Mouse (Mus musculus): ENCODE measurements at regions not wholly inside any gene's neighbourhood (a gene's known extent, or its start where the extent isn't known, plus 50 kb on each side); places are given as distances from the start of the nearest gene placed in this dataset.
A peak's percentile ranks its signal among the peaks of the same experiment; 100 is the strongest.
"Not testable (repeated sequence)": the region's sequence is repeated elsewhere in the genome, so short reads cannot be mapped to it uniquely, and the experiment has no call there.

- Histone ChIP-seq H3K4me1 (ENCODE audit: control insufficient read depth, insufficient read depth, low read length) (no peaks in the 10 kb centered on the region), H3K27ac (ENCODE audit: insufficient read depth, low read length) (no peak overlapping the region), H3K4me3 (ENCODE audit: insufficient read depth, low read length) (no peak overlapping the region)
- TF ChIP-seq POLR2A (IDR thresholded peaks at IDR 0.05; ENCODE audit: low read depth, low read length) (no peak), CTCF (IDR thresholded peaks at IDR 0.05; ENCODE audit: borderline replicate concordance, insufficient read depth, low read length) (no peak)
These were observed 204.7 kb upstream of the Pclo start for GRCm38 (mm10) chr5:14309981-14310380.

GRCm38 (mm10) chr5:14311729-14312128 is 203.0 kb upstream of the Pclo start:
- no peak for TF ChIP-seq CTCF (IDR thresholded peaks at IDR 0.05; ENCODE audit: borderline replicate concordance, insufficient read depth, low read length)
- TF ChIP-seq POLR2A (IDR thresholded peaks at IDR 0.05; ENCODE audit: low read depth, low read length) = no peak
- Histone ChIP-seq H3K4me1 (ENCODE audit: control insufficient read depth, insufficient read depth, low read length) (no peaks in the 10 kb centered on the region), H3K4me3 (ENCODE audit: insufficient read depth, low read length) (no peak overlapping the region), H3K27ac (ENCODE audit: insufficient read depth, low read length) (no peak overlapping the region)

- no peak overlapping the region for H3K27ac ChIP-seq (ENCODE audit: insufficient read depth, low read length)
- TF ChIP-seq POLR2A (IDR thresholded peaks at IDR 0.05; ENCODE audit: low read depth, low read length) (no peak), CTCF (IDR thresholded peaks at IDR 0.05; ENCODE audit: borderline replicate concordance, insufficient read depth, low read length) (no peak)
- no peak overlapping the region for H3K4me3 ChIP-seq (ENCODE audit: insufficient read depth, low read length)
- H3K4me1 ChIP-seq (ENCODE audit: control insufficient read depth, insufficient read depth, low read length) = no peaks in the 10 kb centered on the region
These were observed 194.5 kb upstream of the Pclo start for GRCm38 (mm10) chr5:14320216-14320615.

GRCm38 (mm10) chr5:14322000-14322399 is 192.7 kb upstream of the Pclo start:
- Histone ChIP-seq H3K27ac (ENCODE audit: insufficient read depth, low read length) (no peak overlapping the region), H3K4me3 (ENCODE audit: insufficient read depth, low read length) (no peak overlapping the region), H3K4me1 (ENCODE audit: control insufficient read depth, insufficient read depth, low read length) (no peaks in the 10 kb centered on the region)
- TF ChIP-seq POLR2A (IDR thresholded peaks at IDR 0.05; ENCODE audit: low read depth, low read length) (no peak), CTCF (IDR thresholded peaks at IDR 0.05; ENCODE audit: borderline replicate concordance, insufficient read depth, low read length) (no peak)

GRCm38 (mm10) chr5:14360446-14360845 is 154.3 kb upstream of the Pclo start:
- H3K4me3 ChIP-seq (ENCODE audit: insufficient read depth, low read length) = no peak overlapping the region
- H3K4me1 ChIP-seq (ENCODE audit: control insufficient read depth, insufficient read depth, low read length) = no peaks in the 10 kb centered on the region
- TF ChIP-seq POLR2A (IDR thresholded peaks at IDR 0.05; ENCODE audit: low read depth, low read length) (no peak), CTCF (IDR thresholded peaks at IDR 0.05; ENCODE audit: borderline replicate concordance, insufficient read depth, low read length) (no peak)
- no peak overlapping the region for H3K27ac ChIP-seq (ENCODE audit: insufficient read depth, low read length)

- Histone ChIP-seq H3K4me1 (ENCODE audit: control insufficient read depth, insufficient read depth, low read length) (no peaks in the 10 kb centered on the region), H3K27ac (ENCODE audit: insufficient read depth, low read length) (no peak overlapping the region), H3K4me3 (ENCODE audit: insufficient read depth, low read length) (no peak overlapping the region)
- TF ChIP-seq POLR2A (IDR thresholded peaks at IDR 0.05; ENCODE audit: low read depth, low read length) = no peak
- peak; percentile 14; the same call in 1 of the 2 replicates for TF ChIP-seq CTCF (IDR thresholded peaks at IDR 0.05; ENCODE audit: borderline replicate concordance, insufficient read depth, low read length)
These were observed 125.4 kb upstream of the Pclo start for GRCm38 (mm10) chr5:14389184-14389890.

GRCm38 (mm10) chr5:14391793-14392192 is 122.9 kb upstream of the Pclo start:
- no peak for TF ChIP-seq POLR2A (IDR thresholded peaks at IDR 0.05; ENCODE audit: low read depth, low read length)
- TF ChIP-seq CTCF (IDR thresholded peaks at IDR 0.05; ENCODE audit: borderline replicate concordance, insufficient read depth, low read length) = no peak
- Histone ChIP-seq H3K4me3 (ENCODE audit: insufficient read depth, low read length) (no peak overlapping the region), H3K27ac (ENCODE audit: insufficient read depth, low read length) (no peak overlapping the region), H3K4me1 (ENCODE audit: control insufficient read depth, insufficient read depth, low read length) (no peaks in the 10 kb centered on the region)

GRCm38 (mm10) chr5:14403381-14403780 is 111.3 kb upstream of the Pclo start:
- not testable (repeated sequence) for H3K4me3 ChIP-seq (ENCODE audit: insufficient read depth, low read length); H3K27ac ChIP-seq (ENCODE audit: insufficient read depth, low read length); H3K4me1 ChIP-seq (ENCODE audit: control insufficient read depth, insufficient read depth, low read length)

- H3K4me1 ChIP-seq (ENCODE audit: control insufficient read depth, insufficient read depth, low read length) = no peaks in the 10 kb centered on the region
- TF ChIP-seq POLR2A (IDR thresholded peaks at IDR 0.05; ENCODE audit: low read depth, low read length) = no peak
- H3K4me3 ChIP-seq (ENCODE audit: insufficient read depth, low read length) = no peak overlapping the region
- H3K27ac ChIP-seq (ENCODE audit: insufficient read depth, low read length) = no peak overlapping the region
These were observed 110.4 kb upstream of the Pclo start for GRCm38 (mm10) chr5:14404344-14404743.

- Histone ChIP-seq H3K4me1 (ENCODE audit: control insufficient read depth, insufficient read depth, low read length) (no peaks in the 10 kb centered on the region), H3K4me3 (ENCODE audit: insufficient read depth, low read length) (no peak overlapping the region), H3K27ac (ENCODE audit: insufficient read depth, low read length) (no peak overlapping the region)
- TF ChIP-seq CTCF (IDR thresholded peaks at IDR 0.05; ENCODE audit: borderline replicate concordance, insufficient read depth, low read length) (no peak), POLR2A (IDR thresholded peaks at IDR 0.05; ENCODE audit: low read depth, low read length) (no peak)
These were observed 99.4 kb upstream of the Pclo start for GRCm38 (mm10) chr5:14415234-14415862.

Measured in embryonic fibroblast, embryonic 13.5 days (primary cell).